Comparison of ENCODE assay signal across 12 mouse cellular contexts in genomic region chr11:55075602-55076001, GRCm38 (mm10). TPM values are rescaled to one million over a fixed set of nuclear protein-coding genes. Genes with fewer than 3 reads are reported as not detected.
DNase-seq lines count a peak whose midpoint lies in the region; ATAC-seq and TF ChIP-seq lines count a peak whose summit lies in the region.
"Had no signal": no experiment of that assay in that cellular context is flagged by ENCODE, and none has a peak within 500 bp of the region (broad histone marks: within the 10 kb centered on the region; RNA-seq: fewer than 3 reads in every experiment).

No protein-coding gene starts in this region.

- H3K27ac ChIP-seq in hindbrain, postnatal 0 days = no peak overlapping the region
- no peak overlapping the region for H3K27ac ChIP-seq in hindbrain, embryonic 10.5 days
- no peak overlapping the region for H3K27ac ChIP-seq in forebrain, embryonic 12.5 days
- H3K27ac ChIP-seq: embryonic facial prominence, embryonic 15.5 days; midbrain, embryonic 15.5 days had no signal

- intact Hi-C loops in heart, postnatal 10 days (cut with DNase I) = no loop called here

- H3K27me3 ChIP-seq in hindbrain, postnatal 0 days (ENCODE audit: insufficient read depth, low read length) = no peaks in the 10 kb centered on the region
- H3K27me3 ChIP-seq in hindbrain, embryonic 10.5 days (ENCODE audit: insufficient read depth, poor library complexity, severe bottlenecking) = peaks cover 41% of the 10 kb centered on the region
- peaks cover 36% of the 10 kb centered on the region for H3K27me3 ChIP-seq in forebrain, embryonic 12.5 days
- H3K27me3 ChIP-seq: embryonic facial prominence, embryonic 15.5 days had no signal

- no peak overlapping the region for H3K9ac ChIP-seq in hindbrain, postnatal 0 days (replicated peaks; ENCODE audit: low read length)
- no peak overlapping the region for H3K9ac ChIP-seq in forebrain, embryonic 12.5 days
- H3K9ac ChIP-seq: embryonic facial prominence, embryonic 15.5 days; midbrain, embryonic 15.5 days had no signal

- no peak for TF ChIP-seq CTCF in hindbrain, postnatal 0 days (IDR thresholded peaks at IDR 0.05; ENCODE audit: low read depth)

- no peak for ATAC-seq in hindbrain, postnatal 0 days
- no peak for ATAC-seq in megakaryocyte progenitor cell, adult 5-6 weeks (replicated peaks; ENCODE audit: poor library complexity)
- no peak for ATAC-seq in activated CD4-positive, CD25-positive, alpha-beta regulatory T cell, adult 4 months
- no peak for ATAC-seq in forebrain, embryonic 12.5 days (ENCODE audit: low FRiP score)
- ATAC-seq: midbrain, embryonic 15.5 days had no signal

- H3K4me3 ChIP-seq in hindbrain, postnatal 0 days (ENCODE audit: low read length) = no peak overlapping the region
- H3K4me3 ChIP-seq in hindbrain, embryonic 10.5 days = no peak overlapping the region
- no peak overlapping the region for H3K4me3 ChIP-seq in forebrain, embryonic 12.5 days (replicated peaks)
- H3K4me3 ChIP-seq: embryonic facial prominence, embryonic 15.5 days; midbrain, embryonic 15.5 days had no signal

- no peaks in the 10 kb centered on the region for H3K9me3 ChIP-seq in hindbrain, postnatal 0 days (ENCODE audit: low read length)
- H3K9me3 ChIP-seq in hindbrain, embryonic 10.5 days = peaks cover 6% of the 10 kb centered on the region; the same call in 1 of the 2 replicates
- no peaks in the 10 kb centered on the region for H3K9me3 ChIP-seq in forebrain, embryonic 12.5 days
- H3K9me3 ChIP-seq: embryonic facial prominence, embryonic 15.5 days; midbrain, embryonic 15.5 days had no signal

- H3K36me3 ChIP-seq in hindbrain, postnatal 0 days (ENCODE audit: insufficient read depth, low read length) = no peaks in the 10 kb centered on the region
- H3K36me3 ChIP-seq in hindbrain, embryonic 10.5 days = no peaks in the 10 kb centered on the region
- no peaks in the 10 kb centered on the region for H3K36me3 ChIP-seq in forebrain, embryonic 12.5 days (replicated peaks)
- H3K36me3 ChIP-seq: embryonic facial prominence, embryonic 15.5 days; midbrain, embryonic 15.5 days had no signal

- 0 out of 2 replicates have a peak, but pooled peaks cover 4% of the 10 kb centered on the region for H3K4me1 ChIP-seq in hindbrain, postnatal 0 days (ENCODE audit: insufficient read depth, low read length)
- H3K4me1 ChIP-seq in hindbrain, embryonic 10.5 days (replicated peaks) = peaks cover 22% of the 10 kb centered on the region
- peaks cover 15% of the 10 kb centered on the region for H3K4me1 ChIP-seq in forebrain, embryonic 12.5 days

- DNase-seq in hindbrain, postnatal 0 days (ENCODE audit: low spot score) = peak; percentile 28
- no peak for DNase-seq in hindbrain, embryonic 10.5 days (ENCODE audit: low spot score)
- DNase-seq in adrenal gland, postnatal 25 days = peak; percentile 49
- peak; percentile 87 for DNase-seq in cerebellum, adult 9-11 months
- peak; percentile 71 to 76 for DNase-seq in heart, postnatal 10 days
- DNase-seq: retina, postnatal 1 day; thymus, adult 2 months had no signal

- no peak overlapping the region for H3K4me2 ChIP-seq in hindbrain, postnatal 0 days (ENCODE audit: low read depth, low read length)
- H3K4me2 ChIP-seq in forebrain, embryonic 12.5 days = no peak overlapping the region
- H3K4me2 ChIP-seq: embryonic facial prominence, embryonic 15.5 days; midbrain, embryonic 15.5 days had no signal

- 30% methylated on average over 2 of the region's 2 CpGs for WGBS in hindbrain, postnatal 0 days
- 78% methylated on average over 2 of the region's 2 CpGs for WGBS in hindbrain, embryonic 10.5 days
- 79% methylated on average over 2 of the region's 2 CpGs for WGBS in forebrain, embryonic 12.5 days

RNA-seq across cellular contexts. Expression of gene Ccdc69, which starts 2.3 kb away (rescaled TPM):
- 0.65 TPM in 1 of 2 replicates, not detected in the other for total RNA-seq in hindbrain, postnatal 0 days (2014; rRNA removed)
- 0.56 and 0.78 TPM in 2 replicates for polyA plus RNA-seq in hindbrain, postnatal 0 days (2015; fragmentation: Nextera tagmentation; extraction: Ambion mirVana)
- 0.25 and 0.56 TPM in 2 replicates for polyA plus RNA-seq in hindbrain, embryonic 10.5 days (2016; fragmentation: Nextera tagmentation; extraction: Ambion mirVana)
- total RNA-seq in adrenal gland, postnatal 25 days (2021) = 8.8 and 11.2 TPM in 2 replicates
- 10 to 100 TPM in 1 of 2 experiments, 1 to 10 TPM in 1; 9.2 to 11.5 TPM for total RNA-seq in heart, postnatal 10 days (2021)
- 23.4 and 27.3 TPM in 2 replicates for total RNA-seq in megakaryocyte progenitor cell, adult 5-6 weeks (2015)
- 19.2 and 22.9 TPM in 2 replicates for total RNA-seq in megakaryocyte progenitor cell, adult 5-6 weeks (2017)
- 10 to 100 TPM; 78.6 to 85.9 TPM for polyA plus RNA-seq in activated CD4-positive, CD25-positive, alpha-beta regulatory T cell, adult 4 months (2017; shearing (Covaris generic))
- polyA plus RNA-seq in forebrain, embryonic 12.5 days (2016; fragmentation: Nextera tagmentation; extraction: Ambion mirVana) = 0.13 and 0.42 TPM in 2 replicates

RNA-seq across cellular contexts. Expression of gene Gm2a, which starts 22.3 kb away (rescaled TPM):
- 45.2 and 48.9 TPM in 2 replicates for total RNA-seq in hindbrain, postnatal 0 days (2014; rRNA removed)
- 67.8 and 72.1 TPM in 2 replicates for polyA plus RNA-seq in hindbrain, postnatal 0 days (2015; fragmentation: Nextera tagmentation; extraction: Ambion mirVana)
- polyA plus RNA-seq in hindbrain, embryonic 10.5 days (2016; fragmentation: Nextera tagmentation; extraction: Ambion mirVana) = 10.7 and 13.0 TPM in 2 replicates
- 211 and 223 TPM in 2 replicates for total RNA-seq in adrenal gland, postnatal 25 days (2021)
- total RNA-seq in heart, postnatal 10 days (2021) = 10 to 100 TPM; 12.7 to 13.5 TPM
- total RNA-seq in megakaryocyte progenitor cell, adult 5-6 weeks (2015) = 89.0 and 92.0 TPM in 2 replicates
- 53.6 and 54.6 TPM in 2 replicates for total RNA-seq in megakaryocyte progenitor cell, adult 5-6 weeks (2017)
- 100 to 1,000 TPM; 152 to 191 TPM for polyA plus RNA-seq in activated CD4-positive, CD25-positive, alpha-beta regulatory T cell, adult 4 months (2017; shearing (Covaris generic))
- 10.6 and 11.5 TPM in 2 replicates for polyA plus RNA-seq in forebrain, embryonic 12.5 days (2016; fragmentation: Nextera tagmentation; extraction: Ambion mirVana)

RNA-seq across cellular contexts. Expression of gene Anxa6, which starts 42.4 kb away (rescaled TPM):
- total RNA-seq in hindbrain, postnatal 0 days (2014; rRNA removed) = 83.2 and 86.0 TPM in 2 replicates
- 71.3 and 74.8 TPM in 2 replicates for polyA plus RNA-seq in hindbrain, postnatal 0 days (2015; fragmentation: Nextera tagmentation; extraction: Ambion mirVana)
- 61.0 and 68.8 TPM in 2 replicates for polyA plus RNA-seq in hindbrain, embryonic 10.5 days (2016; fragmentation: Nextera tagmentation; extraction: Ambion mirVana)
- total RNA-seq in adrenal gland, postnatal 25 days (2021) = 94.6 and 115 TPM in 2 replicates
- total RNA-seq in heart, postnatal 10 days (2021) = 100 to 1,000 TPM; 319 to 333 TPM
- total RNA-seq in megakaryocyte progenitor cell, adult 5-6 weeks (2015) = 35.7 and 37.4 TPM in 2 replicates
- 63.2 and 82.4 TPM in 2 replicates for total RNA-seq in megakaryocyte progenitor cell, adult 5-6 weeks (2017)
- polyA plus RNA-seq in activated CD4-positive, CD25-positive, alpha-beta regulatory T cell, adult 4 months (2017; shearing (Covaris generic)) = 100 to 1,000 TPM; 447 to 527 TPM
- polyA plus RNA-seq in forebrain, embryonic 12.5 days (2016; fragmentation: Nextera tagmentation; extraction: Ambion mirVana) = 46.6 and 59.1 TPM in 2 replicates
